Mouse (Mus musculus) hindbrain, embryonic 15.5 days (tissue): ENCODE measurements around the gene Dcun1d3. TPM values are rescaled to one million over a fixed set of nuclear protein-coding genes. Genes with fewer than 3 reads are reported as not detected.

Experiments
- ATAC-seq: fragments of 200-750 bp; cut with Nextera tagmentation; 2 replicates; pipeline ENCODE4 v1.8.0; 2017; ENCODE audit warnings: low read depth, moderate number of reproducible peaks, moderate TSS enrichment; ENCODE audit not compliant: low FRiP score
- H3K27ac ChIP-seq: fragments of 300-500 bp; sonication (generic); replicated peaks from 2 replicates; pipeline ENCODE4 v1.5.1; 2015; ENCODE audit warnings: mild to moderate bottlenecking, inconsistent platforms
- H3K27me3 ChIP-seq: fragments of 300-500 bp; sonication (generic); 2 replicates; pipeline ENCODE4 v1.6.1; 2015; ENCODE audit warnings: control low read depth, inconsistent platforms
- H3K36me3 ChIP-seq: fragments of 300-500 bp; sonication (generic); 2 replicates; pipeline ENCODE4 v1.6.1; 2015; ENCODE audit warnings: control low read depth, inconsistent platforms
- H3K4me1 ChIP-seq: fragments of 300-500 bp; sonication (generic); replicated peaks from 2 replicates; pipeline ENCODE4 v1.6.1; 2015; ENCODE audit warnings: control low read depth, inconsistent platforms
- H3K4me2 ChIP-seq: fragments of 300-500 bp; sonication (generic); 2 replicates; pipeline ENCODE4 v1.6.1; 2015; ENCODE audit warnings: moderate library complexity, mild to moderate bottlenecking, inconsistent platforms
- H3K4me3 ChIP-seq: fragments of 300-500 bp; sonication (generic); 2 replicates; pipeline ENCODE4 v1.5.1; 2015; ENCODE audit warnings: mild to moderate bottlenecking, inconsistent platforms
- H3K9ac ChIP-seq: fragments of 300-500 bp; sonication (generic); 2 replicates; pipeline ENCODE4 v1.6.1; 2015; ENCODE audit warnings: inconsistent platforms
- H3K9me3 ChIP-seq: fragments of 300-500 bp; sonication (generic); 2 replicates; pipeline ENCODE4 v1.6.1; 2016; ENCODE audit warnings: control low read depth, inconsistent platforms
- WGBS: fragments of 180-500 bp; shearing (Covaris S2); methylation state at CpG from one replicate; pipeline ENCODE4 v1.1.7; 2015; 5-methylcytosine and 5-hydroxymethylcytosine counted together
- polyA plus RNA-seq: library from polyadenylated mRNA; unstranded; fragments of >200 nt; fragmentation: Nextera tagmentation; extraction: Ambion mirVana; gene quantifications from 2 replicates; pipeline ENCODE4 v1.2.1, GENCODE M21; 2015

Dcun1d3 gene
- 17.2 and 19.5 TPM in 2 replicates for polyA plus RNA-seq

DNA sequence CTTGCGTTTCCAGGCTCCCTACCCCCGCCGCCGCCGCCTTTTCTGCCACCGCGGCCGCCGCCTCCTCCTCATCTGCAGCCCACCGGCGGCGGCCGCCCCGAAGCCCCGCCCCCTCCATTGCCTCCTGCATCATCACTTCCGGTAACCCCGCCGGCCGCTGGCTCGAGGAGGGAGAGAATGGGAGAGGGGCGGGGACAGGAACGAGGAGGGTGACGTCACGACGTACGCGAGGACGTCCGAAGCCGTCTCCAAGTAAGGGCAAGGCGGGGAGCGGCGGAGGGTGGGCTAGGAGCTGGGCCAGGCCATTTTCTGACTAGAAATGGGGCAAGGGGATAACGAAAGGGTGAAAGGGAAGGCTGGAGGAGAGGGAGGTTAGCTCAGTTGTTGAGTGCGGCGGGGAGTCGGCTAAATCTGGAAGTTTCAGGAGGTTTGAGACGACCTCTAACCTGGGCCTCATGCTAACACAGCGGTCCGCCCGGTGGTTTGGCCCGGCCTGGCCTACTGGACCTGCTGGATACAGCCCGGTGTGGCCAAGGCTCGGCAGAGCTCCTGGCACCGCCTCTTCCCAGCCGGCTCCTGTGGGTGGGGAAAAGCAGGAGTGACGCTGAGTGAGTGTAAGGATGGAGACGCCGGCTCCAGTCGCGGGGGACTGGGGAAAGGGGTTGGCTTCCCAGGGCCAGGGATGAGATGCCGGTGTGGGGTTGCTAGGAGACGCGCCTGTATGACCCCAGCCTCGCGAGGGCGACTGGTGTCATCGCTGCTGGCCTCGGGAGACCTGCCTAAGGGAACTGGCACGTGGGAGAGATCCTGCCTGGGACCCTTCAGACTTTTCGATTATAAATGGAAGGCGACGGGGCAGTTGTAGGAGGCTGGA is at the start of gene Dcun1d3, which contains the start of gene Lyrm1:
Gene Dcun1d3, minus strand, starts transcription at position 660 of the 874 bp plus-strand sequence.
Gene Lyrm1, plus strand, starts transcription at position 223 of the 874 bp plus-strand sequence.
- H3K4me2 ChIP-seq: peak within 1 kb of the TSS; percentile 73
- ATAC-seq: peak; percentile 98
- peak within 1 kb of the TSS; percentile 83 for H3K4me3 ChIP-seq
- H3K4me1 ChIP-seq: peaks cover 36% of the 10 kb centered on the region
- no peaks in the 10 kb centered on the region for H3K9me3 ChIP-seq
- WGBS: under 1% methylated on average over 63 of the region's 63 CpGs
- no peaks in the 10 kb centered on the region for H3K36me3 ChIP-seq
- H3K9ac ChIP-seq: peak within 1 kb of the TSS; percentile 88
- H3K27ac ChIP-seq: peak within 1 kb of the TSS; percentile 100
- H3K27me3 ChIP-seq: no peaks in the 10 kb centered on the region

DNA sequence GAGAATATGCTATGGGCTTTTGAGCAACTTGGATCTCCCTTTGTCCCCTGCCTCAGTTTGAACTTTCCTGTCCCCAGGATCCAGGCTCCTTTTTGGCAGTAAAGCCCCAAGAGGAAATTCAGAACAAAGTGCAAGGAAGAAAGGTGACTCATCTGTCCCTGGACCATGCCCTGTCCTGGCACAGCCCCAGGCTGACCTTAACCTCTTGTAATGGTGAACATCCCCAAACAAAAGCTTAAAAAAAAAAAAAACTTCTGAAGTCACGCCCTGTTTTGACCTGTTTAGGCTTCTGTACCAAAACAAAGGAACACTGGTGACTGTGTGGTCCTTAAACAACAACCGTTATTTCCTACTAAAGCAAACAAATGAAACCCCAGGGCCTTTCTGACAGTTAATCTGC is 45.5 kb upstream of the Dcun1d3 start:
- H3K4me3 ChIP-seq: no peak overlapping the region
- 56% methylated on average over 2 of the region's 2 CpGs for WGBS
- H3K9me3 ChIP-seq: no peaks in the 10 kb centered on the region
- no peak overlapping the region for H3K27ac ChIP-seq
- no peaks in the 10 kb centered on the region for H3K27me3 ChIP-seq
- H3K9ac ChIP-seq: no peak overlapping the region
- H3K4me1 ChIP-seq: no peaks in the 10 kb centered on the region
- no peak overlapping the region for H3K4me2 ChIP-seq
- ATAC-seq: no peak
- no peaks in the 10 kb centered on the region for H3K36me3 ChIP-seq

DNA sequence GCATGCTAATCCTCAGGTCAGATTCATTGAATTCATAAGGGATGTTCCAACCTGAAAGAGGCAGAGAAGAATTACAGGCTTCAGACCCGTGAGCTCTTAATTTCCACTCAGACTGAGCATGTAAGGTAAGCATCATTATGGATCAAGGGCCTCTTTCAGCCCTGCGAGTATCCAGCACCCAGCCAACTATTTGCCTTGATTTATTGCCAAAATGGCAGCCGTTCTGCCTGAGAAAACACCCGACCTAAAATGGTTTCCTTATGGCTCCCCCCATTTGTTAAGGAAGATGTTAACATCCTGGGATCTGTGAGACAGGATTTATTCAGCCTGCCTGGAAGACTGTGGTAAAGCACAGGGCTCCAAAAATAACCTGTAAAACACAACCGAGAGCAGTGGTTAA is 40.9 kb upstream of the Dcun1d3 start:
- no peaks in the 10 kb centered on the region for H3K36me3 ChIP-seq
- no peak overlapping the region for H3K27ac ChIP-seq
- no peak overlapping the region for H3K9ac ChIP-seq
- no peaks in the 10 kb centered on the region for H3K9me3 ChIP-seq
- H3K27me3 ChIP-seq: no peaks in the 10 kb centered on the region
- 80% methylated on average over 5 of the region's 5 CpGs for WGBS
- H3K4me1 ChIP-seq: no peaks in the 10 kb centered on the region
- H3K4me3 ChIP-seq: no peak overlapping the region
- no peak overlapping the region for H3K4me2 ChIP-seq
- no peak for ATAC-seq

GRCm38 (mm10) chr7:119936321-119936720 is 40.2 kb upstream of the Dcun1d3 start:
- Histone ChIP-seq H3K9ac (no peak overlapping the region), H3K4me2 (no peak overlapping the region), H3K4me1 (no peaks in the 10 kb centered on the region), H3K27me3 (no peaks in the 10 kb centered on the region), H3K27ac (no peak overlapping the region), H3K4me3 (no peak overlapping the region), H3K36me3 (no peaks in the 10 kb centered on the region), H3K9me3 (no peaks in the 10 kb centered on the region)
- no peak for ATAC-seq

DNA sequence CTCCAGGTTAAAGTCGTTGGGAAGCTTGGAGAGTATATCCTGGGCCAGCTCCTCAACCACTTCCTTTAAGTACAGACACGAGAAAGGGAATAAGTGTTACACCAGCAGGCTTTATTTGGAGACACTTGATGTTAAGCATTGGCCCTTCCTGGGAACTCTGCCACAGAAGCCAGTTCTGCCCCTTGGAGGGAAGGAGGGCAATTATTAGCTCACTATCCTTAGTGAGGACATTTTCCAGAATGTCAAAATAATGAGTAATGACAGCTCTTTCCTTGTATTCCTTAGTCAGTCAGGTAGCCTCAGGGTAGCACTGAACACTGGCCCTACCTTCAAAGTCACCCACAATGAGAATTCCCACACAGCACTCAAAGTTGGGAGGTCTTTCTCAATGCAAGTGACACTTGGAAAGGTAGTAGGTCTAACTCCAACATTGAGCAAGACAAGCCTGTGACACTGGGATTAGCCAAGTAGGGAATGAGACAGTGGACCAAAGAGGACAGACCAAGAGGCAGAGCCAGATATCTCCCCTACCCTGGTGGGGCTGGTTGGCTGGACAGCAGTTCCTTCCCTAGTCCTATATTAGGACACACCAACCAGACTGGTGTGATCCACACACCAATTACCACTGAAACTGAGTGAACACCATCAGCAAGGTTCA is 32.8 kb upstream of the Dcun1d3 start:
- ATAC-seq: no peak
- 62% methylated on average over 2 of the region's 2 CpGs for WGBS

DNA sequence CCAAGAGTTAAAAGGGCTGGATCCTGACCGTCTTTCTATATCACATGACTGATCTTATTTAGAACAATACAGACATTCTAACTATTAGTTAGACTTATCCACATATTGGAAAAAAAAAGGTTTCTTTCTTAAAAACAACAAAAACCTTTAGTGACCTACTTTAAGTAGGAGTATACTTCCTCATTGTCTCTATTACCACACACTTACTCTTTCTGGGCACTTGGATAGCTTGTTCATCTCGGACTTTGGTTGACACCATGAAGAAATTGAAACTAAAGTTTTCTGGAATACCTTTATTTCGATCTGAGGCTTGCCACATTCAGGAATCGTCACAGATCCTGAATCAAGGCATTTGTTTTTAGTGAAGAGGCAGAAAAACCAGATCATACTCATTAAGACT is 25.0 kb upstream of the Dcun1d3 start:
- no peak for ATAC-seq
- no peaks in the 10 kb centered on the region for H3K27me3 ChIP-seq
- H3K9ac ChIP-seq: no peak overlapping the region
- H3K27ac ChIP-seq: no peak overlapping the region
- WGBS: 85% methylated on average over 4 of the region's 4 CpGs
- H3K4me1 ChIP-seq: no peaks in the 10 kb centered on the region
- no peak overlapping the region for H3K4me2 ChIP-seq
- H3K36me3 ChIP-seq: no peaks in the 10 kb centered on the region
- no peak overlapping the region for H3K4me3 ChIP-seq
- H3K9me3 ChIP-seq: no peaks in the 10 kb centered on the region

More for the DNA sequence above, 32.8 kb upstream of the Dcun1d3 start:
- Histone ChIP-seq H3K36me3 (no peaks in the 10 kb centered on the region), H3K4me1 (no peaks in the 10 kb centered on the region), H3K9me3 (no peaks in the 10 kb centered on the region), H3K4me3 (no peak overlapping the region), H3K27me3 (no peaks in the 10 kb centered on the region), H3K4me2 (no peak overlapping the region), H3K9ac (no peak overlapping the region), H3K27ac (no peak overlapping the region)

DNA sequence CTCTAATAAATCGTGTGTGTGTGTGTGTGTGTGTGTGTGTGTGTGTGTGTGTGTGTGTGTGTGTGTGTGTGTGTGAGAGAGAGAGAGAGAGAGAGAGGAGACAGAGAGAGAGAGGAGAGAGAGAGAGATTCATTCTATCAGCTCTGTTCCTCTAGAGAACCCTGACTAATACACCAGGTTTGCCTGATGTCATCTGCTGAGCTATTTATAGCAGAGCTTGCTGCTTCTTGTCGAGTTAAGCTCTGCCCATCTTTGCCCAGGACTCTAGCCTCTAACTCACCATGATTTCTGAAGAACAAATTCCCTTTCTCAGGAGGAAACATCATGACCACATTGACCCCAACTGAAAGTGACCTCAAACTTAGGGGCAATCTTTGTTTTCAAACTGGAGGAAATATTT is 24.4 kb upstream of the Dcun1d3 start:
- Histone ChIP-seq H3K36me3 (no peaks in the 10 kb centered on the region), H3K9ac (no peak overlapping the region), H3K4me2 (no peak overlapping the region), H3K4me3 (no peak overlapping the region), H3K4me1 (no peaks in the 10 kb centered on the region), H3K27ac (no peak overlapping the region), H3K27me3 (no peaks in the 10 kb centered on the region), H3K9me3 (no peaks in the 10 kb centered on the region)
- 76% methylated on average over 2 of the region's 2 CpGs for WGBS
- no peak for ATAC-seq

- ATAC-seq: no peak
- 80% methylated on average over 3 of the region's 3 CpGs for WGBS
- no peaks in the 10 kb centered on the region for H3K9me3 ChIP-seq
Observed at GRCm38 (mm10) chr7:119911727-119912126, 15.6 kb upstream of the Dcun1d3 start.

DNA sequence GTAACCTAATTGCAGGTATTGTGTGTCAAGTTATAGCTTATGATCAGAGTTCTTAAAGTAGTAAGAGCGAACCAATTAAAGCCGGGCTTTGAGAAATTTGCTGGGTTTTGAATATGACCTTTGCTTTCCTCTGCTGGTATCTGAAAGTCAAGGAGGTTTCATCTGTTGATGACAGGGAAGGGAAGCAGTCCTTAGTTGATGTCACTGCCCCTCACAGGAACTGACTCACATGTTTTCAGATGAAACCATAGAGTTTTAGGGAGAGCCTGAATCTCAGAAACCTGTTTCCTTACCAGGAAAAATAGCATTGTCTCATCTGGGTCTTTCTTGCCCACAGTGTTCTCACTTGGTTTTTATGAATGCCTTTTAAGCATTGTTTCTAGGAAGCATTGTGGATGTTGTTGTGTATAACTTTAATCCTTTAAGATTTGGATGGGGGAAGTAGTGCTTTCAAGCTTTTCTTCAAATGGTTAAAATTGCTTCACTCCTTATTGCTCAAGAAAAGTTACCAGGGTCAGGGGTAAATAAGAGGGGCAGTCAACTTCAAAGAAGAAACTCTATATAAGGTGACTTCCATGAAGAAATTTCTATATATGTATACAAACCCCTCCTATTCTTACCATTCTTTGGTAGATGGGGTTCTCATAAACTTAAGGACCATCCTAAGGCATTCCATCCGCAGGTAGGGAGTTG is 10.6 kb upstream of the Dcun1d3 start:
- Histone ChIP-seq H3K4me1 (no peaks in the 10 kb centered on the region), H3K4me3 (no peak overlapping the region), H3K9ac (no peak overlapping the region), H3K36me3 (no peaks in the 10 kb centered on the region), H3K4me2 (no peak overlapping the region), H3K27me3 (no peaks in the 10 kb centered on the region), H3K27ac (no peak overlapping the region), H3K9me3 (no peaks in the 10 kb centered on the region)
- 95% methylated on average over 3 of the region's 3 CpGs for WGBS
- ATAC-seq: no peak

More at GRCm38 (mm10) chr7:119911727-119912126, 15.6 kb upstream of the Dcun1d3 start:
- H3K36me3 ChIP-seq: no peaks in the 10 kb centered on the region
- no peak overlapping the region for H3K27ac ChIP-seq
- no peaks in the 10 kb centered on the region for H3K27me3 ChIP-seq
- H3K4me1 ChIP-seq: no peaks in the 10 kb centered on the region
- H3K4me3 ChIP-seq: no peak overlapping the region
- H3K9ac ChIP-seq: no peak overlapping the region
- H3K4me2 ChIP-seq: no peak overlapping the region

DNA sequence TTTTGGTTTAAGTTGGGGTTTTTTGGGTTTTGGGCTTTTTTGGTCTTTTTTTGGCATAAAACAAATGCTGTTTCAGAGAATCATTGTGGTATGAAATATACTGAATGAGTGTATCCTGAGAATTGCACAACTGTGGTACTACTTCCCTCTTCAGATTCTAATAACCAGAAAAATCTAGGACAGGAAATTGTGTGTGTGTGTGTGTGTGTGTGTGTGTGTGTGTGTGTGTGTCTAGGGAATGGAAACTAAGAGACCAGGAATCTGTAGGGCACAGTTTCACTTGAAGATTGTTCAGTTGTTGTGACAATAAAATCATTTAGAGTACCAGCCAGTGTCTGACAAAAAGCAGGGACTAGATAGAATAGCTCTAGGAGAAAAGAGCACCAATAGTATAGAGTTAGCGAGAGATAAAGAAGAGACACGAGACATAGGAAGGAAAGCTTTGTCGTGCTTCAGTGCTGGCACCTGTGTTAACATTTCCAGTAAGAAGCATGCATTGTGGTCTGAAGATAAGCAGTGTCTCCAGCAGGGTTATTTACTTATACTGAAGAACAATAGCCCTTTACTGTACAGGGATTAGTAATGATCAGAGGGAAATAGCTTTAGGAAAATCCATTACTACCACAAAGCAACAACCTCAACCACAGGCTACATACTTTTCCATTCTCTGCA is 3.4 kb upstream of the Dcun1d3 start:
- H3K9me3 ChIP-seq: no peaks in the 10 kb centered on the region
- no peak overlapping the region for H3K9ac ChIP-seq
- no peak overlapping the region for H3K4me2 ChIP-seq
- H3K4me1 ChIP-seq: peaks cover 13% of the 10 kb centered on the region
- ATAC-seq: no peak
- no peaks in the 10 kb centered on the region for H3K36me3 ChIP-seq
- 81% methylated on average over 3 of the region's 3 CpGs for WGBS
- H3K27me3 ChIP-seq: no peaks in the 10 kb centered on the region
- H3K27ac ChIP-seq: no peak overlapping the region
- no peak overlapping the region for H3K4me3 ChIP-seq

GRCm38 (mm10) chr7:119898247-119898856 is 2.3 kb upstream of the Dcun1d3 start:
- H3K4me3 ChIP-seq: no peak overlapping the region
- no peaks in the 10 kb centered on the region for H3K27me3 ChIP-seq
- H3K4me2 ChIP-seq: no peak overlapping the region
- H3K27ac ChIP-seq: no peak overlapping the region
- WGBS: 38% methylated on average over 1 of the region's 1 CpGs
- H3K9ac ChIP-seq: no peak overlapping the region
- no peaks in the 10 kb centered on the region for H3K36me3 ChIP-seq
- no peaks in the 10 kb centered on the region for H3K9me3 ChIP-seq
- H3K4me1 ChIP-seq: peaks cover 25% of the 10 kb centered on the region
- ATAC-seq: no peak
